Mouse (Mus musculus) embryonic fibroblast, embryonic 13.5 days (primary cell): ENCODE measurements at regions not wholly inside any gene's neighbourhood (a gene's known extent, or its start where the extent isn't known, plus 50 kb on each side); places are given as distances from the start of the nearest gene placed in this dataset.

Experiments used
- CTCF ChIP-seq: IDR thresholded peaks from 2 replicates; pipeline ENCODE4 v1.5.1; 2011; ENCODE audit warnings: mild to moderate bottlenecking, control low read depth, low read length, moderate library complexity, borderline replicate concordance; ENCODE audit not compliant: insufficient read depth
- POLR2A ChIP-seq: IDR thresholded peaks from 2 replicates; pipeline ENCODE4 v1.6.1; 2011; ENCODE audit warnings: low read depth, mild to moderate bottlenecking, control low read depth, low read length, moderate library complexity

DNA sequence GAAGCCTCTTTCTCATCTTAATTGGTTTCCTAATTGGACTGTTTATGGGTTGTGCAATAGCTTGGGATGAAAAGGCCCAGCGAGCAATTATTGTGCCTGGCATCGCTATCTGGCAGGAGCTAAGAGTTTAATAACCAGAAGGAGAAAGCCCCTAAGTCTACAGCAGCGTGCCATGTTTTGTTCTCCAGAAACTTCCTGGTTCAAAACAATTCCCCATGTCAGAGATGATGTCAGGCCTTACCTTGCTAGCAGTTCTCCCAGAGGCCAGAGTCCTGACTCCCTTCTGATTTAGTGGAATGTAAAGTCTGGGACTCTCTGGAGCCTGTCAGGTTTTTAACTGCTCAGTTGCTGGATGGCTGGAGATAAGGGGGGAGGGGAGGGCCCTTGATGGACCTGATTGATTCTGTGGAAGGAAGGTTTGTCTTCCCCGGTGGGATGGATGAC is 190.1 kb upstream of the Irx5 start:
- no peak for TF ChIP-seq POLR2A
- no peak for TF ChIP-seq CTCF
